Mouse (Mus musculus) hindbrain, embryonic 16.5 days (tissue): ENCODE data around the gene Cyba. TPM values are rescaled to one million over a fixed set of nuclear protein-coding genes. Genes with fewer than 3 reads are reported as not detected.
A peak's percentile ranks its signal among the peaks of the same experiment; 100 is the strongest.

Experiments used
- ATAC-seq: fragments of 200-750 bp; cut with Nextera tagmentation; 2 replicates; pipeline ENCODE4 v1.8.0; 2017; ENCODE audit warnings: moderate TSS enrichment, moderate library complexity
- H3K27ac ChIP-seq: fragments of 300-500 bp; sonication (generic); 2 replicates; pipeline ENCODE4 v1.5.1; 2014; ENCODE audit warnings: low read depth, mild to moderate bottlenecking, control low read depth, low read length, moderate library complexity
- H3K27me3 ChIP-seq: fragments of 300-500 bp; sonication (generic); replicated peaks from 2 replicates; pipeline ENCODE4 v1.6.1; 2014; ENCODE audit warnings: low read length; ENCODE audit not compliant: control insufficient read depth, insufficient read depth
- H3K36me3 ChIP-seq: fragments of 300-500 bp; sonication (generic); 2 replicates; pipeline ENCODE4 v1.6.1; 2014; ENCODE audit warnings: mild to moderate bottlenecking, low read length, moderate library complexity, mixed read lengths; ENCODE audit not compliant: control insufficient read depth, insufficient read depth
- H3K4me1 ChIP-seq: fragments of 300-500 bp; sonication (generic); 2 replicates; pipeline ENCODE4 v1.6.1; 2014; ENCODE audit warnings: low read depth, low read length; ENCODE audit not compliant: control insufficient read depth, insufficient read depth
- H3K4me2 ChIP-seq: fragments of 300-500 bp; sonication (generic); 2 replicates; pipeline ENCODE4 v1.6.1; 2014; ENCODE audit warnings: mild to moderate bottlenecking, low read length, control low read depth, moderate library complexity
- H3K4me3 ChIP-seq: fragments of 300-500 bp; sonication (generic); 2 replicates; pipeline ENCODE4 v1.5.1; 2014; ENCODE audit warnings: mild to moderate bottlenecking, low read length, control low read depth, moderate library complexity
- H3K9ac ChIP-seq: fragments of 300-500 bp; sonication (generic); 2 replicates; pipeline ENCODE4 v1.6.1; 2014; ENCODE audit warnings: low read depth, mild to moderate bottlenecking, control low read depth, low read length, moderate library complexity
- H3K9me3 ChIP-seq: fragments of 300-500 bp; sonication (generic); 2 replicates; pipeline ENCODE4 v1.6.1; 2014; ENCODE audit warnings: mild to moderate bottlenecking, low read length, moderate library complexity; ENCODE audit not compliant: control insufficient read depth
- WGBS: fragments of 180-500 bp; shearing (Covaris S2); extraction: QIAGEN DNeasy Blood & Tissue Kit; methylation state at CpG from one replicate; pipeline ENCODE4 v1.1.7; 2014; 5-methylcytosine and 5-hydroxymethylcytosine counted together
- polyA plus RNA-seq: library from polyadenylated mRNA; unstranded; fragments of >200 nt; fragmentation: Nextera tagmentation; extraction: Ambion mirVana; gene quantifications from 2 replicates; pipeline ENCODE4 v1.2.1, GENCODE M21; 2015

Cyba gene
- polyA plus RNA-seq, 1 experiment from 2014 or later, result 38.3 TPM

- Histone ChIP-seq H3K4me1 (peaks cover 8% of the 10 kb centered on the region), H3K9me3 (no peaks in the 10 kb centered on the region), H3K36me3 (no peaks in the 10 kb centered on the region), H3K4me3 (no peak overlapping the region), H3K27ac (no peak overlapping the region), H3K4me2 (no peak overlapping the region), H3K9ac (no peak overlapping the region), H3K27me3 (peaks cover 19% of the 10 kb centered on the region)
- 80% methylated on average over 11 of the region's 11 CpGs for WGBS
- ATAC-seq, result no peak
Observed at GRCm38 (mm10) chr8:122457171-122457570, 24.4 kb upstream of the Cyba start.

- no peak for ATAC-seq
- Histone ChIP-seq H3K4me2 (no peak overlapping the region), H3K9me3 (no peaks in the 10 kb centered on the region), H3K27ac (no peak overlapping the region), H3K9ac (no peak overlapping the region), H3K27me3 (peaks cover 4% of the 10 kb centered on the region), H3K4me3 (no peak overlapping the region), H3K36me3 (no peaks in the 10 kb centered on the region), H3K4me1 (no peaks in the 10 kb centered on the region)
- WGBS, result 91% methylated on average over 6 of the region's 6 CpGs
Observed at GRCm38 (mm10) chr8:122454409-122454808, 21.7 kb upstream of the Cyba start.

GRCm38 (mm10) chr8:122452154-122452553, 19.4 kb upstream of the Cyba start:
- no peak overlapping the region for H3K9ac ChIP-seq
- H3K27ac ChIP-seq, result no peak overlapping the region
- no peak for ATAC-seq
- no peak overlapping the region for H3K4me2 ChIP-seq
- no peaks in the 10 kb centered on the region for H3K4me1 ChIP-seq
- H3K4me3 ChIP-seq, result no peak overlapping the region
- H3K36me3 ChIP-seq, result no peaks in the 10 kb centered on the region
- H3K9me3 ChIP-seq, result no peaks in the 10 kb centered on the region
- 92% methylated on average over 10 of the region's 10 CpGs for WGBS
- no peaks in the 10 kb centered on the region for H3K27me3 ChIP-seq

- Histone ChIP-seq H3K4me2 (no peak overlapping the region), H3K4me1 (no peaks in the 10 kb centered on the region), H3K36me3 (no peaks in the 10 kb centered on the region), H3K27ac (no peak overlapping the region), H3K27me3 (no peaks in the 10 kb centered on the region), H3K9ac (no peak overlapping the region), H3K4me3 (no peak overlapping the region), H3K9me3 (no peaks in the 10 kb centered on the region)
- WGBS, result 80% methylated on average over 7 of the region's 7 CpGs
- no peak for ATAC-seq
Observed at GRCm38 (mm10) chr8:122451161-122451703, 18.5 kb upstream of the Cyba start.

- WGBS, result 66% methylated on average over 3 of the region's 3 CpGs
- Histone ChIP-seq H3K4me2 (peak overlapping the region; percentile 62), H3K27me3 (no peaks in the 10 kb centered on the region), H3K9me3 (no peaks in the 10 kb centered on the region), H3K27ac (no peak overlapping the region; the same call in 1 of the 2 replicates), H3K4me1 (peaks cover 22% of the 10 kb centered on the region), H3K36me3 (no peaks in the 10 kb centered on the region), H3K4me3 (no peak overlapping the region), H3K9ac (no peak overlapping the region)
- no peak for ATAC-seq
Observed at GRCm38 (mm10) chr8:122445203-122445602, 12.5 kb upstream of the Cyba start.

GRCm38 (mm10) chr8:122444058-122444748, 11.5 kb upstream of the Cyba start:
- peak; percentile 9; the same call in 1 of the 2 replicates for ATAC-seq
- H3K27me3 ChIP-seq, result no peaks in the 10 kb centered on the region

GRCm38 (mm10) chr8:122443262-122444006, 10.7 kb upstream of the Cyba start, which contains the start of gene Mvd:
TSS of gene Mvd (minus strand) at chr8:122443422.
- peak within 1 kb of the TSS; percentile 79 for H3K9ac ChIP-seq
- WGBS, result under 1% methylated on average over 47 of the region's 47 CpGs
- peak; percentile 99 for ATAC-seq
- H3K4me1 ChIP-seq, result peaks cover 22% of the 10 kb centered on the region
- H3K36me3 ChIP-seq, result 0 out of 2 replicates have a peak, but pooled peaks cover 2% of the 10 kb centered on the region
- H3K27ac ChIP-seq, result peak within 1 kb of the TSS; percentile 97
- H3K4me3 ChIP-seq, result peak within 1 kb of the TSS; percentile 67
- H3K27me3 ChIP-seq, result no peaks in the 10 kb centered on the region
- no peaks in the 10 kb centered on the region for H3K9me3 ChIP-seq
- peak within 1 kb of the TSS; percentile 84 for H3K4me2 ChIP-seq

More at GRCm38 (mm10) chr8:122444058-122444748, 11.5 kb upstream of the Cyba start:
- Histone ChIP-seq H3K4me1 (peaks cover 22% of the 10 kb centered on the region), H3K4me3 (peak overlapping the region; percentile 67), H3K4me2 (peak overlapping the region; percentile 62), H3K9ac (peak overlapping the region; percentile 79), H3K27ac (peak overlapping the region; percentile 97), H3K36me3 (0 out of 2 replicates have a peak, but pooled peaks cover 1% of the 10 kb centered on the region), H3K9me3 (no peaks in the 10 kb centered on the region)
- WGBS, result 7% methylated on average over 19 of the region's 19 CpGs

GRCm38 (mm10) chr8:122442781-122443180, 10.1 kb upstream of the Cyba start:
- peak; percentile 10; the same call in 1 of the 2 replicates for ATAC-seq
- under 1% methylated on average over 12 of the region's 12 CpGs for WGBS
- peak overlapping the region; percentile 63 for H3K4me3 ChIP-seq

GRCm38 (mm10) chr8:122442356-122442755, 9.6 kb upstream of the Cyba start:
- peaks cover 22% of the 10 kb centered on the region for H3K4me1 ChIP-seq
- H3K9ac ChIP-seq, result peak overlapping the region; percentile 74
- ATAC-seq, result no peak
- H3K9me3 ChIP-seq, result no peaks in the 10 kb centered on the region
- peaks cover 10% of the 10 kb centered on the region; the same call in 1 of the 2 replicates for H3K36me3 ChIP-seq
- peak overlapping the region; percentile 84 for H3K4me2 ChIP-seq
- H3K4me3 ChIP-seq, result peak overlapping the region; percentile 63
- no peaks in the 10 kb centered on the region for H3K27me3 ChIP-seq
- peak overlapping the region; percentile 86 for H3K27ac ChIP-seq
- 12% methylated on average over 7 of the region's 7 CpGs for WGBS

More at GRCm38 (mm10) chr8:122442781-122443180, 10.1 kb upstream of the Cyba start:
- peaks cover 22% of the 10 kb centered on the region for H3K4me1 ChIP-seq
- H3K9ac ChIP-seq, result peak overlapping the region; percentile 74
- H3K4me2 ChIP-seq, result peak overlapping the region; percentile 84
- H3K27ac ChIP-seq, result peak overlapping the region; percentile 86
- H3K27me3 ChIP-seq, result no peaks in the 10 kb centered on the region
- H3K9me3 ChIP-seq, result no peaks in the 10 kb centered on the region
- peaks cover 9% of the 10 kb centered on the region; the same call in 1 of the 2 replicates for H3K36me3 ChIP-seq
